Mouse (Mus musculus) heart, embryonic 10.5 days (tissue): ENCODE results near the gene Ptpn1. TPM values are rescaled to one million over a fixed set of nuclear protein-coding genes. Genes with fewer than 3 reads are reported as not detected.

Experiments used
- DNase-seq: peaks from one replicate; pipeline ENCODE4 v3.0.0-alpha.2; 2017; ENCODE audit warnings: low spot score
- H3K27ac ChIP-seq: fragments of 300-500 bp; sonication (generic); 2 replicates; pipeline ENCODE4 v1.5.1; 2016; ENCODE audit warnings: mild to moderate bottlenecking
- H3K27me3 ChIP-seq: fragments of 300-500 bp; sonication (generic); 2 replicates; pipeline ENCODE4 v1.6.1; 2016; ENCODE audit warnings: mild to moderate bottlenecking; ENCODE audit not compliant: poor library complexity, insufficient read depth, severe bottlenecking
- H3K36me3 ChIP-seq: fragments of 300-500 bp; sonication (generic); 2 replicates; pipeline ENCODE4 v1.6.1; 2016; ENCODE audit warnings: mild to moderate bottlenecking, moderate library complexity
- H3K4me1 ChIP-seq: fragments of 300-500 bp; sonication (generic); 2 replicates; pipeline ENCODE4 v1.6.1; 2016; ENCODE audit warnings: mild to moderate bottlenecking
- H3K4me3 ChIP-seq: fragments of 300-500 bp; sonication (generic); 2 replicates; pipeline ENCODE4 v1.5.1; 2016; ENCODE audit warnings: mild to moderate bottlenecking, moderate library complexity
- H3K9me3 ChIP-seq: fragments of 300-500 bp; sonication (generic); 2 replicates; pipeline ENCODE4 v1.6.1; 2016; ENCODE audit warnings: mild to moderate bottlenecking, moderate library complexity
- WGBS: fragments of 180-500 bp; shearing (Covaris S2); methylation state at CpG from one replicate; pipeline ENCODE4 v1.1.7; 2016; 5-methylcytosine and 5-hydroxymethylcytosine counted together
- polyA plus RNA-seq: library from polyadenylated mRNA; unstranded; fragments of >200 nt; fragmentation: Nextera tagmentation; extraction: Ambion mirVana; gene quantifications from 2 replicates; pipeline ENCODE4 v1.2.1, GENCODE M21; 2016

Ptpn1 gene
- polyA plus RNA-seq, 1 experiment from 2014 or later: 58.3 TPM

- no peak for DNase-seq
- no peaks in the 10 kb centered on the region for H3K9me3 ChIP-seq
- no peak overlapping the region for H3K4me3 ChIP-seq
- H3K4me1 ChIP-seq: peaks cover 51% of the 10 kb centered on the region
- H3K27ac ChIP-seq: peak overlapping the region; percentile 19; the same call in 1 of the 2 replicates
- H3K27me3 ChIP-seq: peaks cover 25% of the 10 kb centered on the region
- H3K36me3 ChIP-seq: no peaks in the 10 kb centered on the region
- WGBS: 64% methylated on average over 13 of the region's 13 CpGs
These were observed 61.4 kb downstream of the Ptpn1 start for GRCm38 (mm10) chr2:167993260-167993659.

- Histone ChIP-seq H3K9me3 (peaks cover 4% of the 10 kb centered on the region; the same call in 1 of the 2 replicates), H3K27me3 (peaks cover 14% of the 10 kb centered on the region), H3K27ac (0 out of 2 replicates have a peak overlapping the region, but pooled peaks have one; percentile 8), H3K36me3 (peaks cover 12% of the 10 kb centered on the region; the same call in 1 of the 2 replicates), H3K4me3 (no peak overlapping the region), H3K4me1 (peaks cover 40% of the 10 kb centered on the region)
- no peak for DNase-seq
- 56% methylated on average over 19 of the region's 19 CpGs for WGBS
These were observed 64.2 kb downstream of the Ptpn1 start for GRCm38 (mm10) chr2:167995870-167996635.

DNA sequence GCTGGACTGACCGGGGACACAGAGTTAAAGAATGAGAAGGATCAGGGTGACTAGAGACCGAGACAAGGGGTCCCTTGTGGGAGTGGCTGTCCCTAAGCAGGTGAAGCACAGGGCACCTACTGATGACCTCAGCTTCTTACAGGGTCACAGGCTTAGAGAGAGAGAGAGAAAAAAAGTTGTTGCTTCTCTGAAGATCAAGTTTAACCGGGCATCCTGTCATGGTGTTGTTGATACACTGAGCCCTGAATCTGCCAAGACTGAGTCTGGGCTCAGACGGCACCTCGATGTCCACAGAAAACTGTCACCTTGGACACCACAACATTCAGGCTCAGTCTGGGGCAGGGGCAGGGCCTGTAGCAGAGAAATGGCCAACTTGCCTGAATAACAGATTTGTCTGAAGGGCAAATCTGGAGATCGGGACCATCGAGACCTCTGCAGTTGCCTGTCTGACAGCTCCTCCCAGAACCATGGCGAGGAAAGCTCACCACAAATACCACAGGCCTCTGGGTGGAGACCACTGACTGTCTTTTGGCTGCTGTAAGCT, 64.9 kb downstream of the Ptpn1 start:
- DNase-seq: no peak
- H3K36me3 ChIP-seq: peaks cover 12% of the 10 kb centered on the region; the same call in 1 of the 2 replicates
- peaks cover 40% of the 10 kb centered on the region for H3K4me1 ChIP-seq
- 0 out of 2 replicates have a peak overlapping the region, but pooled peaks have one; percentile 12 for H3K27ac ChIP-seq
- no peak overlapping the region for H3K4me3 ChIP-seq
- WGBS: 46% methylated on average over 8 of the region's 8 CpGs
- peaks cover 4% of the 10 kb centered on the region; the same call in 1 of the 2 replicates for H3K9me3 ChIP-seq
- peaks cover 12% of the 10 kb centered on the region; the same call in 1 of the 2 replicates for H3K27me3 ChIP-seq

- 41% methylated on average over 3 of the region's 3 CpGs for WGBS
These were observed 65.7 kb downstream of the Ptpn1 start for GRCm38 (mm10) chr2:167997562-167997961.

GRCm38 (mm10) chr2:167999145-167999743, 67.4 kb downstream of the Ptpn1 start:
- Histone ChIP-seq H3K9me3 (peaks cover 4% of the 10 kb centered on the region; the same call in 1 of the 2 replicates), H3K4me3 (no peak overlapping the region), H3K27me3 (peaks cover 7% of the 10 kb centered on the region; the same call in 1 of the 2 replicates), H3K27ac (no peak overlapping the region), H3K4me1 (peaks cover 45% of the 10 kb centered on the region), H3K36me3 (peaks cover 12% of the 10 kb centered on the region; the same call in 1 of the 2 replicates)
- DNase-seq: no peak
- 75% methylated on average over 3 of the region's 3 CpGs for WGBS

More at GRCm38 (mm10) chr2:167997562-167997961, 65.7 kb downstream of the Ptpn1 start:
- Histone ChIP-seq H3K4me1 (peaks cover 39% of the 10 kb centered on the region), H3K9me3 (peaks cover 4% of the 10 kb centered on the region; the same call in 1 of the 2 replicates), H3K27me3 (peaks cover 9% of the 10 kb centered on the region; the same call in 1 of the 2 replicates), H3K27ac (peak overlapping the region; percentile 48; the same call in 1 of the 2 replicates), H3K36me3 (peaks cover 12% of the 10 kb centered on the region; the same call in 1 of the 2 replicates), H3K4me3 (no peak overlapping the region)
- no peak for DNase-seq

GRCm38 (mm10) chr2:168002188-168002587, 70.3 kb downstream of the Ptpn1 start:
- no peak for DNase-seq
- peaks cover 12% of the 10 kb centered on the region; the same call in 1 of the 2 replicates for H3K36me3 ChIP-seq
- H3K9me3 ChIP-seq: peaks cover 4% of the 10 kb centered on the region; the same call in 1 of the 2 replicates
- no peak overlapping the region for H3K4me3 ChIP-seq
- 53% methylated on average over 4 of the region's 4 CpGs for WGBS
- 0 out of 2 replicates have a peak overlapping the region, but pooled peaks have one; percentile 19 for H3K27ac ChIP-seq
- no peaks in the 10 kb centered on the region for H3K27me3 ChIP-seq
- peaks cover 55% of the 10 kb centered on the region for H3K4me1 ChIP-seq

- 57% methylated on average over 2 of the region's 2 CpGs for WGBS
- H3K27ac ChIP-seq: 0 out of 2 replicates have a peak overlapping the region, but pooled peaks have one; percentile 30
- DNase-seq: no peak
These were observed 71.0 kb downstream of the Ptpn1 start for GRCm38 (mm10) chr2:168002884-168003283.

GRCm38 (mm10) chr2:168003431-168003830, 71.6 kb downstream of the Ptpn1 start:
- 0 out of 2 replicates have a peak overlapping the region, but pooled peaks have one; percentile 30 for H3K27ac ChIP-seq
- peaks cover 4% of the 10 kb centered on the region; the same call in 1 of the 2 replicates for H3K9me3 ChIP-seq
- H3K27me3 ChIP-seq: no peaks in the 10 kb centered on the region
- DNase-seq: no peak
- H3K4me3 ChIP-seq: no peak overlapping the region
- peaks cover 53% of the 10 kb centered on the region for H3K4me1 ChIP-seq
- 62% methylated on average over 12 of the region's 12 CpGs for WGBS
- peaks cover 12% of the 10 kb centered on the region; the same call in 1 of the 2 replicates for H3K36me3 ChIP-seq

More at GRCm38 (mm10) chr2:168002884-168003283, 71.0 kb downstream of the Ptpn1 start:
- Histone ChIP-seq H3K4me3 (no peak overlapping the region), H3K27me3 (no peaks in the 10 kb centered on the region), H3K4me1 (peaks cover 51% of the 10 kb centered on the region), H3K36me3 (peaks cover 12% of the 10 kb centered on the region; the same call in 1 of the 2 replicates), H3K9me3 (peaks cover 4% of the 10 kb centered on the region; the same call in 1 of the 2 replicates)

DNA sequence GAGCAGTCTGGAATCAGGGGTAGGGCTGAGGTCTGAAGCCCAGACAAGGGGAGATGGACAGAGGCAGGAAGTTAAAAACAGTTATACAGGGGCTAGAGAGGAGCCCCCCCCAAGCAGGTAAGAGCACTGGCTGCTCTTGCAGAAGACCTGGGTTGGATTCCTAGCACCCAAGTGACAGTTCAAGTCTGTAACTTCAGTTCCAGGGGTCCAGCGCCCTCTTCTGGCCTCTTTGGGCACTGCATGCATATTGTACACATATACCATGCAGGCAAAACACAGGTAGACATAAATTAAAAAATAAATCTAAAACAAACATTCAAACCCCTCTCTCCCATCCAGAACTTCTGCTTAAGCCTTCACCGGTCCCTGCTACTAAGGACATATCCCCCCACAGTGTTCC, 72.5 kb downstream of the Ptpn1 start:
- Histone ChIP-seq H3K4me3 (no peak overlapping the region), H3K27me3 (no peaks in the 10 kb centered on the region), H3K27ac (no peak overlapping the region), H3K4me1 (peaks cover 54% of the 10 kb centered on the region), H3K9me3 (peaks cover 4% of the 10 kb centered on the region; the same call in 1 of the 2 replicates), H3K36me3 (peaks cover 12% of the 10 kb centered on the region; the same call in 1 of the 2 replicates)
- no peak for DNase-seq
- WGBS: 49% methylated on average over 2 of the region's 2 CpGs

DNA sequence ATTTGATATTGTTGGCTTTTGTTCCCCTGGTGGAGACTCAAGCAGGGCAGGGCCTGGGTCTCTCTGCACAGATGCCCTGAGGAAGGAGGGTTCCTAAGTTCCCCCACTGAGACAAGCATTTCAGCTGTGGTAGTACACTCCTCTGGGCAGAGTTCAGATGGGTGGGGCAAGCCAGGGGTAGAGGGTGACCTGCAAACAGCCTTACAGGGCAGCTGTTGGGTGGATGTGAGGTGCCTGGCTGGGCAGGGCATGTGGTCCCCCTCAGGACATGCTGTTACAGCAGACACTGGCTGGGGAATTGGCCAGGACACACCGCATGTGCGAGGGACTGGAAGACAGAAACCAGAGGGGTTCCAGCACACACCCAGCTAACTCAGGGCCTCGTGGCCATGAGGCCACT, 73.1 kb downstream of the Ptpn1 start:
- Histone ChIP-seq H3K36me3 (peaks cover 10% of the 10 kb centered on the region; the same call in 1 of the 2 replicates), H3K27ac (peak overlapping the region; percentile 59), H3K9me3 (peaks cover 4% of the 10 kb centered on the region; the same call in 1 of the 2 replicates), H3K4me1 (peaks cover 57% of the 10 kb centered on the region), H3K4me3 (no peak overlapping the region), H3K27me3 (no peaks in the 10 kb centered on the region)
- no peak for DNase-seq
- WGBS: 85% methylated on average over 3 of the region's 3 CpGs

- peaks cover 4% of the 10 kb centered on the region; the same call in 1 of the 2 replicates for H3K36me3 ChIP-seq
- 42% methylated on average over 3 of the region's 3 CpGs for WGBS
- DNase-seq: no peak
- H3K9me3 ChIP-seq: 0 out of 2 replicates have a peak, but pooled peaks cover under 1% of the 10 kb centered on the region
- H3K4me3 ChIP-seq: no peak overlapping the region
- H3K4me1 ChIP-seq: peaks cover 63% of the 10 kb centered on the region
- peak overlapping the region; percentile 59 for H3K27ac ChIP-seq
- no peaks in the 10 kb centered on the region for H3K27me3 ChIP-seq
These were observed 73.8 kb downstream of the Ptpn1 start for GRCm38 (mm10) chr2:168005616-168006015.

- Histone ChIP-seq H3K4me3 (no peak overlapping the region), H3K27ac (peak overlapping the region; percentile 59; the same call in 1 of the 2 replicates), H3K36me3 (no peaks in the 10 kb centered on the region), H3K9me3 (no peaks in the 10 kb centered on the region), H3K4me1 (peaks cover 72% of the 10 kb centered on the region), H3K27me3 (no peaks in the 10 kb centered on the region)
- no peak for DNase-seq
- 82% methylated on average over 6 of the region's 6 CpGs for WGBS
These were observed 74.6 kb downstream of the Ptpn1 start for GRCm38 (mm10) chr2:168006489-168006888.
